Comparison of ENCODE assay signal across 16 mouse cellular contexts in genomic region chr19:16280231-16280630, GRCm38 (mm10).
"Had no signal": no experiment of that assay in that cellular context is flagged by ENCODE, and none has a peak within 500 bp of the region (broad histone marks: within the 10 kb centered on the region; RNA-seq: fewer than 3 reads in every experiment).

No protein-coding gene starts in this region.

- H3K36me3 ChIP-seq: neural tube, embryonic 15.5 days had no signal

- H3K27ac ChIP-seq: neural tube, embryonic 13.5 days; neural tube, embryonic 15.5 days; stomach, embryonic 15.5 days; stomach, postnatal 0 days had no signal

- DNase-seq: retina, postnatal 1 day; right cerebral cortex, adult 18-20 months; right cerebral cortex, postnatal 14 days; right cerebral cortex, postnatal 25 days; right cerebral cortex, postnatal 4 days; spleen, adult 18-20 months; thymus, adult 18-20 months; thymus, adult 2 months; thymus, postnatal 14 days; thymus, postnatal 25 days; thymus, postnatal 36 days; thymus, postnatal 4 days had no signal

- H3K4me2 ChIP-seq: neural tube, embryonic 13.5 days; neural tube, embryonic 15.5 days; stomach, embryonic 15.5 days had no signal

- H3K4me3 ChIP-seq: neural tube, embryonic 13.5 days; neural tube, embryonic 15.5 days; stomach, embryonic 15.5 days had no signal

- H3K9ac ChIP-seq: neural tube, embryonic 13.5 days; neural tube, embryonic 15.5 days; stomach, embryonic 15.5 days had no signal

- H3K4me1 ChIP-seq: stomach, embryonic 15.5 days had no signal

- H3K27me3 ChIP-seq: neural tube, embryonic 13.5 days; neural tube, embryonic 15.5 days; stomach, embryonic 15.5 days had no signal

- H3K9me3 ChIP-seq: neural tube, embryonic 13.5 days; neural tube, embryonic 15.5 days; stomach, embryonic 15.5 days had no signal
